Mouse (Mus musculus): ENCODE data around the gene Atp10a. TPM values are rescaled to one million over a fixed set of nuclear protein-coding genes. Genes with fewer than 3 reads are reported as not detected.
"Not testable (repeated sequence)": the region's sequence is repeated elsewhere in the genome, so short reads cannot be mapped to it uniquely, and the experiment has no call there.

Atp10a gene
- polyA plus RNA-seq, 1 experiment = 3.0 TPM

- H3ac ChIP-seq (ENCODE audit: control insufficient read depth, insufficient read length) = no peak overlapping the region
- peak overlapping the region; percentile 41 for H3K4me2 ChIP-seq (ENCODE audit: low read depth)
- no peak overlapping the region for H3K4me3 ChIP-seq
- peaks cover 4% of the 10 kb centered on the region for H3K36me3 ChIP-seq (ENCODE audit: control insufficient read depth, insufficient read depth)
- no peaks in the 10 kb centered on the region for H3K79me2 ChIP-seq (ENCODE audit: control insufficient read depth, insufficient read depth)
- H3K27me3 ChIP-seq (ENCODE audit: control insufficient read depth, insufficient read depth, insufficient read length) = no peaks in the 10 kb centered on the region
- TF ChIP-seq MYOD1 (IDR thresholded peaks at IDR 0.05; ENCODE audit: control insufficient read depth in 1 of 3, insufficient read length in 2 of 3, low read depth in 2 of 3) (no peak), TCF12 (IDR thresholded peaks at IDR 0.05; ENCODE audit: insufficient read depth, poor library complexity, severe bottlenecking) (no peak), REST (IDR thresholded peaks at IDR 0.05; ENCODE audit: insufficient read depth, insufficient read length) (no peak), SRF (IDR thresholded peaks at IDR 0.05; ENCODE audit: control insufficient read depth, insufficient read length, low read depth) (no peak), CEBPB (IDR thresholded peaks at IDR 0.05; ENCODE audit: insufficient read depth, poor library complexity, severe bottlenecking) (0 out of 2 replicates have a peak, but pooled peaks have one; percentile 13)
Measured at GRCm38 (mm10) chr7:58822147-58822681, 166.2 kb downstream of the Atp10a start.

GRCm38 (mm10) chr7:58824686-58825085, 168.7 kb downstream of the Atp10a start:
- TF ChIP-seq E2F4 (IDR thresholded peaks at IDR 0.05; ENCODE audit: insufficient read depth) (no peak), REST (IDR thresholded peaks at IDR 0.05; ENCODE audit: insufficient read depth, insufficient read length) (no peak), TCF12 (IDR thresholded peaks at IDR 0.05; ENCODE audit: insufficient read depth, poor library complexity, severe bottlenecking) (no peak), MYOG (IDR thresholded peaks at IDR 0.05; ENCODE audit: control insufficient read depth in 1 of 3, insufficient read depth in 1 of 3, insufficient read length in 2 of 3, low read depth in 2 of 3) (no peak), CEBPB (IDR thresholded peaks at IDR 0.05; ENCODE audit: insufficient read depth, poor library complexity, severe bottlenecking) (no peak), USF1 (IDR thresholded peaks at IDR 0.05; ENCODE audit: low read depth) (no peak), MAX (IDR thresholded peaks at IDR 0.05; ENCODE audit: low read depth) (no peak), MYOD1 (IDR thresholded peaks at IDR 0.05; ENCODE audit: control insufficient read depth in 1 of 3, insufficient read length in 2 of 3, low read depth in 2 of 3) (no peak), POLR2A (IDR thresholded peaks at IDR 0.05; ENCODE audit: insufficient read length, low read depth) (no peak), TCF3 (IDR thresholded peaks at IDR 0.05; ENCODE audit: insufficient read length, low read depth) (no peak), SRF (IDR thresholded peaks at IDR 0.05; ENCODE audit: control insufficient read depth, insufficient read length, low read depth) (no peak), POLR2AphosphoS2 (IDR thresholded peaks at IDR 0.05; ENCODE audit: insufficient read length, low read depth) (no peak)
- H3K36me3 ChIP-seq (ENCODE audit: control insufficient read depth, insufficient read depth) = peaks cover 4% of the 10 kb centered on the region
- H3K4me2 ChIP-seq (ENCODE audit: low read depth) = no peak overlapping the region

DNA sequence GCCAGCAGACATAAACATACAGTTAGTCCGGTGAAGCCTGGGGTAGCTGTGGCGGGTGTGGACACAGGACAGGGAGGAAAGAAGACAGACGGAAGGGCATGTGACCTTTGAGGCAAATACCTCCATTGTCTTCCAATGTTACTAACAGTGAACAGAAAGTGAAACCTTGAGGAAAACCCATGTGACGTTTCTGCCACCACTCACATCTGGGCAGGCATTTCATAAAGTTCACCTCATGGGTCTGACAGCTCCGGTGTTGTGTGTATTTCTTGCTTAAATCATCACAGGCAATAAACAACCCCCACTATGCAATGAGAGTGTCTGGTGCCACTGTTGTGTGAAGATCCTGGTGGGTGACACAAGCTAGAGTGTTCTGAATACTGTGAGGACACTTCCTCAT, 173.1 kb downstream of the Atp10a start:
- Histone ChIP-seq H3K79me2 (ENCODE audit: control insufficient read depth, insufficient read depth) (no peaks in the 10 kb centered on the region), H3K27me3 (ENCODE audit: control insufficient read depth, insufficient read depth, insufficient read length) (no peaks in the 10 kb centered on the region), H3ac (ENCODE audit: control insufficient read depth, insufficient read length) (no peak overlapping the region), H3K4me2 (ENCODE audit: low read depth) (no peak overlapping the region), H3K4me3 (no peak overlapping the region), H3K36me3 (ENCODE audit: control insufficient read depth, insufficient read depth) (peaks cover 4% of the 10 kb centered on the region)
- no peak for TF ChIP-seq E2F4 (IDR thresholded peaks at IDR 0.05; ENCODE audit: insufficient read depth)
- TF ChIP-seq CEBPB (IDR thresholded peaks at IDR 0.05; ENCODE audit: insufficient read depth, poor library complexity, severe bottlenecking) = no peak
- TF ChIP-seq POLR2A (IDR thresholded peaks at IDR 0.05; ENCODE audit: insufficient read length, low read depth) = no peak
- TF ChIP-seq SRF (IDR thresholded peaks at IDR 0.05; ENCODE audit: control insufficient read depth, insufficient read length, low read depth) = no peak
- no peak for TF ChIP-seq TCF3 (IDR thresholded peaks at IDR 0.05; ENCODE audit: insufficient read length, low read depth)

More at GRCm38 (mm10) chr7:58824686-58825085, 168.7 kb downstream of the Atp10a start:
- H3K79me2 ChIP-seq (ENCODE audit: control insufficient read depth, insufficient read depth) = no peaks in the 10 kb centered on the region
- no peak overlapping the region for H3ac ChIP-seq (ENCODE audit: control insufficient read depth, insufficient read length)
- H3K27me3 ChIP-seq (ENCODE audit: control insufficient read depth, insufficient read depth, insufficient read length) = no peaks in the 10 kb centered on the region
- H3K4me3 ChIP-seq = no peak overlapping the region

- not testable (repeated sequence) for H3K36me3 ChIP-seq (ENCODE audit: control insufficient read depth, insufficient read depth); H3K79me2 ChIP-seq (ENCODE audit: control insufficient read depth, insufficient read depth); H3K4me3 ChIP-seq; H3ac ChIP-seq (ENCODE audit: control insufficient read depth, insufficient read length); H3K4me2 ChIP-seq (ENCODE audit: low read depth); H3K27me3 ChIP-seq (ENCODE audit: control insufficient read depth, insufficient read depth, insufficient read length)
Measured at GRCm38 (mm10) chr7:58836855-58837606, 181.1 kb downstream of the Atp10a start.

GRCm38 (mm10) chr7:58840367-58840766, 184.4 kb downstream of the Atp10a start:
- Histone ChIP-seq H3K79me2 (ENCODE audit: control insufficient read depth, insufficient read depth) (no peaks in the 10 kb centered on the region), H3K4me2 (ENCODE audit: low read depth) (no peak overlapping the region), H3ac (ENCODE audit: control insufficient read depth, insufficient read length) (no peak overlapping the region), H3K4me3 (no peak overlapping the region), H3K27me3 (ENCODE audit: control insufficient read depth, insufficient read depth, insufficient read length) (no peaks in the 10 kb centered on the region), H3K36me3 (ENCODE audit: control insufficient read depth, insufficient read depth) (no peaks in the 10 kb centered on the region)
- TF ChIP-seq MAX (IDR thresholded peaks at IDR 0.05; ENCODE audit: low read depth) (no peak), REST (IDR thresholded peaks at IDR 0.05; ENCODE audit: insufficient read depth, insufficient read length) (no peak), TCF12 (IDR thresholded peaks at IDR 0.05; ENCODE audit: insufficient read depth, poor library complexity, severe bottlenecking) (no peak), USF1 (IDR thresholded peaks at IDR 0.05; ENCODE audit: low read depth) (no peak), MYOG (IDR thresholded peaks at IDR 0.05; ENCODE audit: control insufficient read depth in 1 of 3, insufficient read depth in 1 of 3, insufficient read length in 2 of 3, low read depth in 2 of 3) (no peak)

Measured in myocyte (in vitro differentiated cells).